Mouse (Mus musculus): Measurements from ENCODE around the gene Tex2. TPM values are rescaled to one million over a fixed set of nuclear protein-coding genes. Genes with fewer than 3 reads are reported as not detected.

Gene Tex2
- polyA plus RNA-seq, 1 experiment from 2014 or later, result 11.9 TPM

DNA sequence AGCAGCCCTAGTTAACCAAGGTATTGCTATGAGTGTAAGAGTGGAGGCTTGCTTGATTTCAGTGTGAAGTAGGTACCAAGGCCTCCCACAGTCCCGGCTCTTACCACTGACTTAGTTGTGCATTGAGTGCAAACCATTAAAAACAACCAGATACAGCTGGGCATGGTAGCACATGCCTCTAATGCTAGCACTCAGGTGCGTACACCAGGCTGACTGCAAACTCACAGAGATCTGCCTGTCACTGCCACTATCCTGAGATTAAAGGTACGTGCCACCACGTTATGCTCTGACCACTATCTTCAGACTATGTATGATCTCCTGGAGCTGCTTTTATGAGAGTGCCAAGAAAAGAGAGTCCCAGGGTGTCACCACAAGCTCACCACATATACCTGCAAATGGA is 67.1 kb downstream of the Tex2 start:
- H3K36me3 ChIP-seq (ENCODE audit: control insufficient read depth, insufficient read depth, low read length), result peaks cover 22% of the 10 kb centered on the region
- WGBS, result 97% methylated on average over 4 of the region's 4 CpGs
- DNase-seq (ENCODE audit: low spot score) (no peak), ATAC-seq (no peak)
- no peaks in the 10 kb centered on the region for H3K9me3 ChIP-seq (replicated peaks; ENCODE audit: control insufficient read depth, low read length)
- no peak overlapping the region for H3K9ac ChIP-seq (ENCODE audit: low read length)
- no peak overlapping the region for H3K27ac ChIP-seq (ENCODE audit: low read depth, low read length)
- H3K27me3 ChIP-seq (replicated peaks; ENCODE audit: control insufficient read depth, insufficient read depth, low read length), result no peaks in the 10 kb centered on the region
- H3K4me1 ChIP-seq (ENCODE audit: control insufficient read depth, insufficient read depth, low read length), result no peaks in the 10 kb centered on the region
- H3K4me3 ChIP-seq (ENCODE audit: low read depth, low read length), result no peak overlapping the region
- no peak overlapping the region for H3K4me2 ChIP-seq (ENCODE audit: low read length)

- Histone ChIP-seq H3K9me3 (replicated peaks; ENCODE audit: control insufficient read depth, low read length) (no peaks in the 10 kb centered on the region), H3K4me2 (ENCODE audit: low read length) (no peak overlapping the region), H3K36me3 (ENCODE audit: control insufficient read depth, insufficient read depth, low read length) (peaks cover 22% of the 10 kb centered on the region), H3K4me1 (ENCODE audit: control insufficient read depth, insufficient read depth, low read length) (no peaks in the 10 kb centered on the region), H3K27me3 (replicated peaks; ENCODE audit: control insufficient read depth, insufficient read depth, low read length) (no peaks in the 10 kb centered on the region), H3K4me3 (ENCODE audit: low read depth, low read length) (no peak overlapping the region), H3K9ac (ENCODE audit: low read length) (no peak overlapping the region), H3K27ac (ENCODE audit: low read depth, low read length) (no peak overlapping the region)
- ATAC-seq (no peak), DNase-seq (ENCODE audit: low spot score) (no peak)
- 94% methylated on average over 9 of the region's 9 CpGs for WGBS
Observed at GRCm38 (mm10) chr11:106544916-106545315, 68.3 kb downstream of the Tex2 start.

DNA sequence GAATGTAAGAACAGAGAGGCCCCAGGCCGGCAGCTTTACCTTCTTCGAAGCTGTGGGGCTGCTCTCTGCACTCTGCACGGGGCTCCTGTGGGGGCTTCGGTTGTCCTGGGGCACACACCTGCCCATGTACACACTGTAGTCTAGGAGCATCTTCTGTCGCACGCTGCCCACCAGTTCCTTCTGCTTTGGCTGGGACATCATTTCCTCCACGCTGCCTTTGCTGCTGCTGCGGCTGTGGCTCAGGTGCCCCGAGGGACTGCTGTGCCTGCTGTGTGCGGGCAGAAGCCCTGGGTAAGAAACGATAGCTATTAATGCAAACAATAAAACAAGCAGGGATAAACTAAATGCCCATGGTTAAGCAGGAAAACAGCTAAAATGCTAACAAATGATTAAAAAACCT is 69.1 kb downstream of the Tex2 start:
- ATAC-seq (no peak), DNase-seq (ENCODE audit: low spot score) (no peak)
- peaks cover 22% of the 10 kb centered on the region for H3K36me3 ChIP-seq (ENCODE audit: control insufficient read depth, insufficient read depth, low read length)
- H3K9me3 ChIP-seq (replicated peaks; ENCODE audit: control insufficient read depth, low read length), result no peaks in the 10 kb centered on the region
- no peak overlapping the region for H3K9ac ChIP-seq (ENCODE audit: low read length)
- H3K4me1 ChIP-seq (ENCODE audit: control insufficient read depth, insufficient read depth, low read length), result no peaks in the 10 kb centered on the region
- no peak overlapping the region for H3K4me2 ChIP-seq (ENCODE audit: low read length)
- 92% methylated on average over 11 of the region's 11 CpGs for WGBS
- no peaks in the 10 kb centered on the region for H3K27me3 ChIP-seq (replicated peaks; ENCODE audit: control insufficient read depth, insufficient read depth, low read length)
- H3K27ac ChIP-seq (ENCODE audit: low read depth, low read length), result no peak overlapping the region
- no peak overlapping the region for H3K4me3 ChIP-seq (ENCODE audit: low read depth, low read length)

DNA sequence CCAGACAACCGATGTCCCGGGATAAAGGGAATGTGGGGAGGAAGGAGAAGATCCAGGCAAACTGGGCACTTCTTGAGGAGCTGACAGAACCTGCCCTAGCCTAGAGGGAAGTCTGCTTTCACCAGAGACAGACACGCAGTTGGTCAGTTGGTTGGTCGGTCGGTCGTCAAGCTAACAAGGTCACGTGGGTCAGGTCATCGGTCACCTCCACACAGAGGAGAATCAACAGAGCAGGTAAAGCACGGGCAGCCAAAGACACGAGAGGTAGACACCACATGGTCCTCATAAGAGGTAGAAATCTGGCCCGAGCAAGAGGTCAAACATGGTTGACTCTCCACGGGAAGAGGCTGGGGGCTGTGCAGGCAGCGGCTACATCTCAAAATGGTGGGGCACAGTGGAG is 70.2 kb downstream of the Tex2 start:
- Histone ChIP-seq H3K4me3 (ENCODE audit: low read depth, low read length) (no peak overlapping the region), H3K4me1 (ENCODE audit: control insufficient read depth, insufficient read depth, low read length) (no peaks in the 10 kb centered on the region), H3K4me2 (ENCODE audit: low read length) (no peak overlapping the region), H3K27me3 (replicated peaks; ENCODE audit: control insufficient read depth, insufficient read depth, low read length) (no peaks in the 10 kb centered on the region), H3K9ac (ENCODE audit: low read length) (no peak overlapping the region), H3K36me3 (ENCODE audit: control insufficient read depth, insufficient read depth, low read length) (peaks cover 22% of the 10 kb centered on the region), H3K9me3 (replicated peaks; ENCODE audit: control insufficient read depth, low read length) (no peaks in the 10 kb centered on the region), H3K27ac (ENCODE audit: low read depth, low read length) (no peak overlapping the region)
- 96% methylated on average over 13 of the region's 13 CpGs for WGBS
- DNase-seq (ENCODE audit: low spot score) (no peak), ATAC-seq (no peak)

- H3K27me3 ChIP-seq (replicated peaks; ENCODE audit: control insufficient read depth, insufficient read depth, low read length), result no peaks in the 10 kb centered on the region
- no peak overlapping the region for H3K4me2 ChIP-seq (ENCODE audit: low read length)
- no peak overlapping the region for H3K27ac ChIP-seq (ENCODE audit: low read depth, low read length)
- no peaks in the 10 kb centered on the region for H3K9me3 ChIP-seq (replicated peaks; ENCODE audit: control insufficient read depth, low read length)
- DNase-seq (ENCODE audit: low spot score) (no peak), ATAC-seq (no peak)
- no peak overlapping the region for H3K4me3 ChIP-seq (ENCODE audit: low read depth, low read length)
- H3K4me1 ChIP-seq (ENCODE audit: control insufficient read depth, insufficient read depth, low read length), result no peaks in the 10 kb centered on the region
- no peak overlapping the region for H3K9ac ChIP-seq (ENCODE audit: low read length)
- peaks cover 20% of the 10 kb centered on the region for H3K36me3 ChIP-seq (ENCODE audit: control insufficient read depth, insufficient read depth, low read length)
Observed at GRCm38 (mm10) chr11:106542385-106542784, 70.8 kb downstream of the Tex2 start.

DNA sequence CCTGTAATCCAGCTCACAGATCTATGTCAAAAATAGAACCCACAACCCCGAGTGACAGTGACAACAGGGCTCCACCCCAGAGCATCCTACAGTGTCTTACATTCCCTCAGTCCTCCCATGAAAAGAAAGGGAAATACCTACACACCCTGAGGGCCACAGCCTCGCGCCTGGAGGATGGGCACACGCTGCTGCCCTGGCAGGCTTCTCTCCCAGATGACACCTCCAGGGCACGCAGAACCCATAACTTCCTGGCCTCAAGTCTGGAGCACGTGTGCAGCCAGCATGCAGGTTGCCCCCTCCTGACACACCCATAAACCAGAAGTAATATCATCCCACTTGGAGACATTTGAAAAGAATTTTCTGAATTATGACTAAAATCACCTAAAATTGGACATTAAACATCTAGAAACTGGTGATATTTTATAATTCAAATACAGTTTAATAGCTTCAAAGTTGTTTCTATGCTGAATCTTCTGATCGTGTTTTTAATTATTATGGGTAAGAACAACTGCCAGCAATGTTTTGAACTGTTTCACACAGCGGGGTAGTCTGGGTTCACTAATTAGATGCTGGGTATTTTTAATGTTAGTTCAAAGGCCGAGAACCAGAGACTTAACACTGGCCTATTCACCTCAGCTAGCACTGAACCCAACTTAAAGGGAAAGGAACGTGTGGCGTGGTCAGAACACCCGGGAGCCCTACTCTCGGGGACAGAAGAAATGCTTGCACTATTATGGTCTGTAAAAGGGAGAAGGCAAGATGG is 72.5 kb downstream of the Tex2 start:
- DNase-seq (ENCODE audit: low spot score) (no peak), ATAC-seq (no peak)
- no peaks in the 10 kb centered on the region for H3K9me3 ChIP-seq (replicated peaks; ENCODE audit: control insufficient read depth, low read length)
- H3K4me1 ChIP-seq (ENCODE audit: control insufficient read depth, insufficient read depth, low read length), result no peaks in the 10 kb centered on the region
- no peak overlapping the region for H3K4me2 ChIP-seq (ENCODE audit: low read length)
- no peak overlapping the region for H3K27ac ChIP-seq (ENCODE audit: low read depth, low read length)
- H3K27me3 ChIP-seq (replicated peaks; ENCODE audit: control insufficient read depth, insufficient read depth, low read length), result no peaks in the 10 kb centered on the region
- peaks cover 16% of the 10 kb centered on the region; the same call in 1 of the 2 replicates for H3K36me3 ChIP-seq (ENCODE audit: control insufficient read depth, insufficient read depth, low read length)
- 50% methylated on average over 13 of the region's 13 CpGs for whole genome bisulfite sequencing
- no peak overlapping the region for H3K9ac ChIP-seq (ENCODE audit: low read length)
- no peak overlapping the region for H3K4me3 ChIP-seq (ENCODE audit: low read depth, low read length)

GRCm38 (mm10) chr11:106536253-106536912 is 76.8 kb downstream of the Tex2 start:
- H3K27me3 ChIP-seq (replicated peaks; ENCODE audit: control insufficient read depth, insufficient read depth, low read length), result no peaks in the 10 kb centered on the region
- 71% methylated on average over 11 of the region's 11 CpGs for WGBS
- peaks cover 10% of the 10 kb centered on the region; the same call in 1 of the 2 replicates for H3K36me3 ChIP-seq (ENCODE audit: control insufficient read depth, insufficient read depth, low read length)
- H3K4me2 ChIP-seq (ENCODE audit: low read length), result no peak overlapping the region
- H3K9ac ChIP-seq (ENCODE audit: low read length), result peak overlapping the region; percentile 29; the same call in 1 of the 2 replicates
- no peak overlapping the region for H3K4me3 ChIP-seq (ENCODE audit: low read depth, low read length)
- H3K27ac ChIP-seq (ENCODE audit: low read depth, low read length), result peak overlapping the region; percentile 63
- H3K9me3 ChIP-seq (replicated peaks; ENCODE audit: control insufficient read depth, low read length), result no peaks in the 10 kb centered on the region
- H3K4me1 ChIP-seq (ENCODE audit: control insufficient read depth, insufficient read depth, low read length), result no peaks in the 10 kb centered on the region
- no peak for ATAC-seq
- no peak for DNase-seq (ENCODE audit: low spot score)

GRCm38 (mm10) chr11:106535660-106536252 is 77.5 kb downstream of the Tex2 start:
- no peak for ATAC-seq
- H3K27ac ChIP-seq (ENCODE audit: low read depth, low read length), result no peak overlapping the region

More at GRCm38 (mm10) chr11:106535660-106536252, 77.5 kb downstream of the Tex2 start:
- Histone ChIP-seq H3K4me2 (ENCODE audit: low read length) (no peak overlapping the region), H3K9ac (ENCODE audit: low read length) (no peak overlapping the region), H3K4me1 (ENCODE audit: control insufficient read depth, insufficient read depth, low read length) (no peaks in the 10 kb centered on the region), H3K36me3 (ENCODE audit: control insufficient read depth, insufficient read depth, low read length) (peaks cover 10% of the 10 kb centered on the region; the same call in 1 of the 2 replicates), H3K4me3 (ENCODE audit: low read depth, low read length) (no peak overlapping the region), H3K27me3 (replicated peaks; ENCODE audit: control insufficient read depth, insufficient read depth, low read length) (no peaks in the 10 kb centered on the region), H3K9me3 (replicated peaks; ENCODE audit: control insufficient read depth, low read length) (no peaks in the 10 kb centered on the region)
- no peak for DNase-seq (ENCODE audit: low spot score)
- WGBS, result 92% methylated on average over 9 of the region's 9 CpGs
